In the genomic region with DNA sequence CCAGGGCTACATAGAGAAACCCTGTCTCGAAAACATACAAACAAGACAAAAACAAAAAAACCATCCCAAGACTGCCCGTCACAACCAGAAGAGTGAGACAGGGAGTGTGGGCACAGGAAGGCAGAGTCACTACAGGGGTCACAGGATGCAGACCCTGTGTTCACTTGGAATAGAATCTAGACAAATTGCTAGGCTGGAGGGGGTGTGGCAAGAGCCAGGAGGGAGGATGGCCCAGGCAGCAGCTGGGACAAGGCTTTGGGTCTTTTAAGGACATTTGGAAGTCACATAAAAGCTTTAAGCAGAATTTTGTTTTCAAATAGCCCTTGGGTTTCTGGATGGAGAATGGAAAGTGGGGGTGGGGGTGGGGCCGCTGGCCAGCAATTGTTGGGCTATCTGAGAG, we compare ENCODE assay signal across 27 mouse cellular contexts. TPM values are rescaled to one million over a fixed set of nuclear protein-coding genes. Genes with fewer than 3 reads are reported as not detected.
A peak's percentile ranks its signal among the peaks of the same experiment; 100 is the strongest.
DNase-seq lines count a peak whose midpoint lies in the region; ATAC-seq lines count a peak whose summit lies in the region.
"Had no signal": no experiment of that assay in that cellular context is flagged by ENCODE, and none has a peak within 500 bp of the region (broad histone marks: within the 10 kb centered on the region; RNA-seq: fewer than 3 reads in every experiment).

No protein-coding gene starts in this region.

- H3K4me3 ChIP-seq in heart, embryonic 15.5 days = no peak overlapping the region
- peak overlapping the region; percentile 62 for H3K4me3 ChIP-seq in embryonic facial prominence, embryonic 15.5 days (replicated peaks)
- no peak overlapping the region for H3K4me3 ChIP-seq in stomach, embryonic 15.5 days (replicated peaks)

- peaks cover 37% of the 10 kb centered on the region for H3K4me1 ChIP-seq in heart, embryonic 15.5 days (replicated peaks)
- H3K4me1 ChIP-seq in embryonic facial prominence, embryonic 15.5 days = peaks cover 47% of the 10 kb centered on the region
- H3K4me1 ChIP-seq in stomach, embryonic 15.5 days = peaks cover 33% of the 10 kb centered on the region

- H3K9me3 ChIP-seq in heart, embryonic 15.5 days (replicated peaks) = no peaks in the 10 kb centered on the region
- H3K9me3 ChIP-seq in embryonic facial prominence, embryonic 15.5 days (replicated peaks) = no peaks in the 10 kb centered on the region
- no peaks in the 10 kb centered on the region for H3K9me3 ChIP-seq in stomach, embryonic 15.5 days
- H3K9me3 ChIP-seq: hindbrain, embryonic 12.5 days; midbrain, embryonic 10.5 days had no signal

- 85% methylated on average over 3 of the region's 3 CpGs for WGBS in heart, embryonic 15.5 days
- WGBS in embryonic facial prominence, embryonic 15.5 days = 79% methylated on average over 3 of the region's 3 CpGs
- WGBS in stomach, embryonic 15.5 days = 78% methylated on average over 3 of the region's 3 CpGs

- no peak for ATAC-seq in heart, embryonic 15.5 days (replicated peaks; ENCODE audit: insufficient number of reproducible peaks, insufficient read depth, low FRiP score, low read depth)
- no peak for ATAC-seq in embryonic facial prominence, embryonic 15.5 days (ENCODE audit: insufficient number of reproducible peaks, low FRiP score, low TSS enrichment, low read depth)
- no peak for ATAC-seq in stomach, embryonic 15.5 days (ENCODE audit: insufficient read depth, low FRiP score, low read depth)
- ATAC-seq in inflammation-experienced regulatory T-cells, adult 6 months = no peak
- ATAC-seq: liver, postnatal 0 days; midbrain, embryonic 16.5 days had no signal

- H3K27ac ChIP-seq in heart, embryonic 15.5 days = no peak overlapping the region
- no peak overlapping the region for H3K27ac ChIP-seq in embryonic facial prominence, embryonic 15.5 days (replicated peaks)
- H3K27ac ChIP-seq in stomach, embryonic 15.5 days = no peak overlapping the region
- H3K27ac ChIP-seq: hindbrain, embryonic 12.5 days; kidney, postnatal 0 days; macrophage; midbrain, embryonic 10.5 days had no signal

- DNase-seq in heart, postnatal 25 days (ENCODE audit: low spot score) = no peak
- DNase-seq in lung, postnatal 10 days = peak; percentile 64
- DNase-seq in lung, postnatal 4 days = no peak
- no peak for DNase-seq in neural tube, embryonic 10.5 days (ENCODE audit: extremely low spot score, low spot score)
- DNase-seq: adrenal gland, postnatal 10 days; B cell, adult 2 months; cerebellum, adult 2 months; cerebellum, postnatal 25 days; embryo, embryonic 11 days; heart, postnatal 14 days; kidney, adult 11 months; liver, postnatal 0 days; thymus, postnatal 14 days had no signal

- H3K9ac ChIP-seq in heart, embryonic 15.5 days = no peak overlapping the region
- peak overlapping the region; percentile 1; the same call in 1 of the 2 replicates for H3K9ac ChIP-seq in embryonic facial prominence, embryonic 15.5 days
- H3K9ac ChIP-seq in stomach, embryonic 15.5 days = no peak overlapping the region
- H3K9ac ChIP-seq: hindbrain, embryonic 12.5 days; liver, postnatal 0 days had no signal

- peaks cover 8% of the 10 kb centered on the region; the same call in 1 of the 2 replicates for H3K36me3 ChIP-seq in heart, embryonic 15.5 days
- H3K36me3 ChIP-seq in embryonic facial prominence, embryonic 15.5 days = peaks cover 15% of the 10 kb centered on the region
- 0 out of 2 replicates have a peak, but pooled peaks cover 9% of the 10 kb centered on the region for H3K36me3 ChIP-seq in stomach, embryonic 15.5 days
- H3K36me3 ChIP-seq: hindbrain, embryonic 12.5 days; midbrain, embryonic 10.5 days had no signal

- peaks cover 16% of the 10 kb centered on the region for H3K27me3 ChIP-seq in heart, embryonic 15.5 days
- peaks cover 18% of the 10 kb centered on the region for H3K27me3 ChIP-seq in embryonic facial prominence, embryonic 15.5 days
- peaks cover 16% of the 10 kb centered on the region; the same call in 1 of the 2 replicates for H3K27me3 ChIP-seq in stomach, embryonic 15.5 days (replicated peaks)

- peak overlapping the region; percentile 92; the same call in 1 of the 2 replicates for H3K4me2 ChIP-seq in heart, embryonic 15.5 days
- H3K4me2 ChIP-seq in embryonic facial prominence, embryonic 15.5 days (replicated peaks) = peak overlapping the region; percentile 66
- peak overlapping the region; percentile 22; the same call in 1 of the 2 replicates for H3K4me2 ChIP-seq in stomach, embryonic 15.5 days
- H3K4me2 ChIP-seq: hindbrain, embryonic 12.5 days had no signal

- intact Hi-C loops in heart, postnatal 25 days (cut with DNase I) = no loop called here

RNA-seq across cellular contexts. Expression of a gene that starts 2.4 kb away (rescaled TPM):
- polyA plus RNA-seq in heart, embryonic 15.5 days (2015; fragmentation: Nextera tagmentation; extraction: Ambion mirVana) = 62.9 and 83.1 TPM in 2 replicates
- 1 to 10 TPM; 7.6 to 8.2 TPM for total RNA-seq in heart, postnatal 25 days (2021)
- 168 and 178 TPM in 2 replicates for polyA plus RNA-seq in embryonic facial prominence, embryonic 15.5 days (2015; fragmentation: Nextera tagmentation; extraction: Ambion mirVana)
- polyA plus RNA-seq in stomach, embryonic 15.5 days (2015; fragmentation: Nextera tagmentation; extraction: Ambion mirVana) = 96.2 and 98.2 TPM in 2 replicates
- 1 to 10 TPM in 1 of 3 experiments, under 1 TPM in 2; 0.40 to 1.8 (median 0.42) TPM for polyA plus RNA-seq in inflammation-experienced regulatory T-cells, adult 6 months (2017; shearing (Covaris generic))
- total RNA-seq: neutrophil, adult 5-6 weeks had no signal
- polyA plus RNA-seq: macrophage had no signal

RNA-seq across cellular contexts. Expression of a gene that starts 13.5 kb away (rescaled TPM):
- polyA plus RNA-seq in heart, embryonic 15.5 days (2015; fragmentation: Nextera tagmentation; extraction: Ambion mirVana) = 0.20 and 0.34 TPM in 2 replicates
- not detected for total RNA-seq in heart, postnatal 25 days (2021)
- 0.14 and 0.15 TPM in 2 replicates for polyA plus RNA-seq in embryonic facial prominence, embryonic 15.5 days (2015; fragmentation: Nextera tagmentation; extraction: Ambion mirVana)
- 0.05 TPM in 1 of 2 replicates, not detected in the other for polyA plus RNA-seq in stomach, embryonic 15.5 days (2015; fragmentation: Nextera tagmentation; extraction: Ambion mirVana)
- not detected for polyA plus RNA-seq in inflammation-experienced regulatory T-cells, adult 6 months (2017; shearing (Covaris generic))
- total RNA-seq: CH12.LX; liver, adult 2 months; neutrophil, adult 5-6 weeks had no signal
- polyA plus RNA-seq: forebrain, embryonic 11.5 days; hindbrain, embryonic 12.5 days; liver, adult 2 months; liver, postnatal 0 days; macrophage; midbrain, embryonic 16.5 days; small intestine, adult 2 months had no signal

RNA-seq across cellular contexts. Expression of a gene that starts 28.0 kb away (rescaled TPM):
- polyA plus RNA-seq in heart, embryonic 15.5 days (2015; fragmentation: Nextera tagmentation; extraction: Ambion mirVana) = 28.5 and 34.2 TPM in 2 replicates
- 100 to 1,000 TPM in 1 of 2 experiments, 10 to 100 TPM in 1; 96.7 to 105 TPM for total RNA-seq in heart, postnatal 25 days (2021)
- polyA plus RNA-seq in embryonic facial prominence, embryonic 15.5 days (2015; fragmentation: Nextera tagmentation; extraction: Ambion mirVana) = 48.5 and 55.1 TPM in 2 replicates
- 48.5 and 51.4 TPM in 2 replicates for polyA plus RNA-seq in stomach, embryonic 15.5 days (2015; fragmentation: Nextera tagmentation; extraction: Ambion mirVana)
- polyA plus RNA-seq in inflammation-experienced regulatory T-cells, adult 6 months (2017; shearing (Covaris generic)) = 10 to 100 TPM; 30.6 to 34.4 (median 33.2) TPM

Comparison
In these comparisons a context has a peak if more than half of its experiments do, and no peak if none do; other contexts are left out.
1. H3K4me2 ChIP-seq: peak in every context shown above with its lines; median percentile 92 in heart, embryonic 15.5 days; 66 in embryonic facial prominence, embryonic 15.5 days; 22 in stomach, embryonic 15.5 days.
2. RNA of a gene that starts 2.4 kb away (polyA plus RNA-seq): 168 to 178 TPM in embryonic facial prominence, embryonic 15.5 days, 96.2 to 98.2 TPM in stomach, embryonic 15.5 days and 62.9 to 83.1 TPM in heart, embryonic 15.5 days; 0.40 to 1.8 TPM in inflammation-experienced regulatory T-cells, adult 6 months; every median in the first group is over 10 times any median in the second.